Mouse (Mus musculus) forebrain, embryonic 10.5 days (tissue): ENCODE results near the gene Ano8. TPM values are rescaled to one million over a fixed set of nuclear protein-coding genes. Genes with fewer than 3 reads are reported as not detected.

Source experiments
- DNase-seq: peaks from one replicate; pipeline ENCODE4 v3.0.0-alpha.2; 2017; ENCODE audit warnings: low spot score; ENCODE audit errors: extremely low spot score
- H3K27ac ChIP-seq: fragments of 300-500 bp; sonication (generic); 2 replicates; pipeline ENCODE4 v1.5.1; 2016; ENCODE audit warnings: mild to moderate bottlenecking
- H3K27me3 ChIP-seq: fragments of 300-500 bp; sonication (generic); 2 replicates; pipeline ENCODE4 v1.6.1; 2016; ENCODE audit warnings: mild to moderate bottlenecking; ENCODE audit not compliant: poor library complexity, severe bottlenecking
- H3K36me3 ChIP-seq: fragments of 300-500 bp; sonication (generic); replicated peaks from 2 replicates; pipeline ENCODE4 v1.6.1; 2016; ENCODE audit warnings: mild to moderate bottlenecking, moderate library complexity
- H3K4me1 ChIP-seq: fragments of 300-500 bp; sonication (generic); 2 replicates; pipeline ENCODE4 v1.6.1; 2016
- H3K4me3 ChIP-seq: fragments of 300-500 bp; sonication (generic); 2 replicates; pipeline ENCODE4 v1.5.1; 2016; ENCODE audit warnings: mild to moderate bottlenecking, moderate library complexity
- H3K9me3 ChIP-seq: fragments of 300-500 bp; sonication (generic); 2 replicates; pipeline ENCODE4 v1.6.1; 2016; ENCODE audit warnings: mild to moderate bottlenecking, moderate library complexity
- WGBS: fragments of 180-500 bp; shearing (Covaris S2); methylation state at CpG from one replicate; pipeline ENCODE4 v1.1.7; 2016; 5-methylcytosine and 5-hydroxymethylcytosine counted together
- polyA plus RNA-seq: library from polyadenylated mRNA; unstranded; fragments of >200 nt; fragmentation: Nextera tagmentation; extraction: Ambion mirVana; gene quantifications from 2 replicates; pipeline ENCODE4 v1.2.1, GENCODE M21; 2016

Ano8 gene
- polyA plus RNA-seq, 1 experiment from 2014 or later: 1.8 TPM

DNA sequence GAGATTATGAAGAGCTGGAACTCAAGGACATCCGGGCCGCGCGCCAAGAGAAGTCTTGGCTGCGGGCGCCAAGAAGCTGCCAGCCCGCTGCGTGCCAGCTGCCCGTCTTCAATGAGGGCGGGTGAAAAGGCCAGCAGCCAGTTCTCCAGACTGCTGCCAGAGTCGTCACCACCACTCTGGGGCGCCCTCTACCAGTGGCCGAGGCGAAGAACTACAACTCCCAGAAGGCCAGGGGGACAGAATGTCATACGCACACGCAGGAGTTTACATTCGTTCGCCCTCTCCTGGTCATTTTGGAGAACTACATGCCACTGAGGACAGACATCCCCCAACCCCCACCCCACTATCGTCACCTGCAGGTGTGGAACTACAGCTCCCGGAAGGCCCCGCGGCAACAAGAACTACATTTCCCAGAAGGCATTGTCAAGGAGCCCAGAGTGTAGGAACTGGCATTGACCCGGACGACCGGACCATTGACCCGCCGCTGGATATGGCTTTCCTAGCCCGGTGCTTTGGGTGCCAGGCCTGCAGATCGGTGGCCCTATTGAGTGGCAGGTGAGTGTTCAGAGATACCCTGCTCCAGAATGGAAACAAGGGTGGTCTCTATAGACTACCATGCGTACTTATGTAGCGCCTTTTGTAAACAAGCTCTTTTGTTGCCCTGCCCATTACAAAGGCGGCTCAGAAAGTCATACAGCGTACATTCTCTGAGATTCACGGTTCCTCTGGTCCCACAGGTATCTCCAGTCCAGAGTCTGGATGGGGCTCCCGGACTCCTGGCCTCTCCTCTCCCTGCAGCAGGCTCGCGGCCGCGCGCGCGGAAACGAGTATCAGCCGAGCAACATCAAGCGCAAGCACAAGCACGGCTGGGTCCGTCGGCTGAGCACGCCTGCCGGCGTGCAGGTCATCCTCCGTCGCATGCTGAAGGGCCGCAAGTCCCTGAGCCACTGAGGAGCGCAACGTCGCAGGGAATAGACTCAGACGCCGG, 21.0 kb downstream of the Ano8 start, which contains the start of gene Mrpl34:
Mrpl34 (plus strand) TSS at position 447 of the 988 bp plus-strand sequence.
- Histone ChIP-seq H3K36me3 (peaks cover 34% of the 10 kb centered on the region), H3K4me3 (peak within 1 kb of the TSS; percentile 67), H3K27ac (peak within 1 kb of the TSS; percentile 84), H3K9me3 (no peaks in the 10 kb centered on the region), H3K4me1 (peaks cover 54% of the 10 kb centered on the region), H3K27me3 (peaks cover 15% of the 10 kb centered on the region)
- WGBS: 1% methylated on average over 59 of the region's 59 CpGs
- peak; percentile 97 for DNase-seq

DNA sequence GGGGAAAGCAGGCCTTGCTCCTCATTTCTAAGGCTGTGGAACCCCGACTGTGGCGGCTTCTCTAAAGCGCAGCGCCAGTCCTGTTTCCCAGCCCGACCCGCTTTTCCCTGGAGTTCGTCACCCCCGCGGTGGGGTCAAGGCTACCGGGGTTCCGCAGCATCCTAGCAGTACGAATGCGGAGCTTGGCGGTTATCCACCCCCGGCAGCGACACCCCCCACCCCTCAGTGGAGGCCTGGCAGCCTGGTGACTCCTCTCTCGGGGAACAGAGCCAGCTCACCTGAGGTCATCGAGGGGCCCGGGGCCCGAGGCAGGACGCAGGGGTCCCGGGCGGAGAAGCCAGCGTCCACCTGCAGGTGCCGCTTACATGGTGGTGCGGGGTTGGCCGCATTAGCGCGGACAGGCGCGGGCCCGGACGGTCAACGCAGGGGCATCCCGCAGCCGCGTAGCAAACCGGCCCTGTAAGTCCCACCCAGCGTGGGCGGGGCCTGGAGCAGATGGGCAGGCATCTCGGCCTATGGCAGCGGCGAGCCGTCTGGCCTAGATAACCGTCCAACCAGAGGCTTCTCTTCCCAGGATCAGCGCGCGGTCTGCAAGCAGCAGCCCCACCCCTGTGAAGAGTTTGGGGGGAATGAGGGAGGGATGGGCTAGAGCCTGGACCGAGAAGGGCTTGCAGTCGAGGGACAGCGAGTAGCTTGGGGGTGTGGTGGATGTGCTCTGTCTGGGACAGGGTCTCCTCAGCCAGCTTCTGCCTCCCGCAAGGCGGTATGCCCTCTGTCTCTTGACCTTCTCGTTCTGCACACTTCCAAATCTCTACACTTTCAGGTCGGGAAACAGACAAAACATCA, 22.4 kb downstream of the Ano8 start, which contains the start of gene Abhd8:
Abhd8 (minus strand) TSS at position 468 of the 846 bp plus-strand sequence.
- no peaks in the 10 kb centered on the region for H3K9me3 ChIP-seq
- H3K27me3 ChIP-seq: peaks cover 15% of the 10 kb centered on the region
- H3K4me1 ChIP-seq: peaks cover 46% of the 10 kb centered on the region
- DNase-seq: peak; percentile 95
- peak within 1 kb of the TSS; percentile 84 for H3K27ac ChIP-seq
- peak within 1 kb of the TSS; percentile 67 for H3K4me3 ChIP-seq
- under 1% methylated on average over 55 of the region's 55 CpGs for WGBS
- peaks cover 48% of the 10 kb centered on the region for H3K36me3 ChIP-seq

DNA sequence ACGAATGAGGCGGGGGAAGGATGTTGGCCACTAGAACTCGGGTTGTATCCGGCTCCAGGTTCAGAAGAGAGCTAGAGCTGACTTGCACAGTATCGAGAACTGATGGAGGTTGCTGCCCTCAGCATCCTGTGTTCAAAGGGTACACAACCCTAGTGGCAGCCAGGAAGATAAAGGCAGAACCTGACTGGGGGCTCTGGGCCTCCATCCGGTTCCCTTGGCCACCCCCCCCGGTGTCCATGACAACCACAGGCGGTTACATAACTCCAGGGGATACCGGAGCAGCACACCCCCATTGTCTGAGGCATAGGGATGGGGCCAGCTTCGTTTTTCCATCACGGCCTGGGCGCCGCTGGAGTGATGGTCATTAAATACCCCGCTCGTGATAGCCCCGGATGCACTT, 23.0 kb downstream of the Ano8 start:
- H3K27me3 ChIP-seq: peaks cover 15% of the 10 kb centered on the region
- H3K36me3 ChIP-seq: peaks cover 55% of the 10 kb centered on the region
- no peaks in the 10 kb centered on the region for H3K9me3 ChIP-seq
- peaks cover 45% of the 10 kb centered on the region for H3K4me1 ChIP-seq
- WGBS: 10% methylated on average over 16 of the region's 16 CpGs
- no peak for DNase-seq
- peak overlapping the region; percentile 67 for H3K4me3 ChIP-seq
- H3K27ac ChIP-seq: peak overlapping the region; percentile 84

DNA sequence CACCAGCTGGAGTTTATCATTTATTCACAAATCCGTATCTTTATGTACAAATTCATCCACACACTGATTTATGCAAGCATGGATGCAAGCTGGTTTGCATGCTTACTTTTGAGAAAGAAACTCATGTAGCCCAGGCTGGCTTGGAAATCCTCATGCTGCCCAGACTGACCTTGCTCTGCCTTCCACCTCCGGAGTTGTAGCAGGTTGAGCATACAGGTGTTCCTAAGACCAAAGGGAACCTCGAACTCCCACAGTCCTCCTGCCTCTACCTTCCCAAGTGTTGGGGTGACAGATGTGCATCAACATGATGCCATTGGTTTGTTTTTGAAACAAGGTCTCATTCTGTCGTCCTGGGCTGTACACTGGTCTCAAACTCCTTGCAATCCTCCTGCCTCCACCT, 23.6 kb downstream of the Ano8 start:
- Histone ChIP-seq H3K4me1 (peaks cover 47% of the 10 kb centered on the region), H3K9me3 (no peaks in the 10 kb centered on the region), H3K4me3 (peak overlapping the region; percentile 67), H3K27ac (no peak overlapping the region), H3K27me3 (peaks cover 15% of the 10 kb centered on the region), H3K36me3 (peaks cover 58% of the 10 kb centered on the region)
- WGBS: 76% methylated on average over 4 of the region's 4 CpGs
- no peak for DNase-seq

DNA sequence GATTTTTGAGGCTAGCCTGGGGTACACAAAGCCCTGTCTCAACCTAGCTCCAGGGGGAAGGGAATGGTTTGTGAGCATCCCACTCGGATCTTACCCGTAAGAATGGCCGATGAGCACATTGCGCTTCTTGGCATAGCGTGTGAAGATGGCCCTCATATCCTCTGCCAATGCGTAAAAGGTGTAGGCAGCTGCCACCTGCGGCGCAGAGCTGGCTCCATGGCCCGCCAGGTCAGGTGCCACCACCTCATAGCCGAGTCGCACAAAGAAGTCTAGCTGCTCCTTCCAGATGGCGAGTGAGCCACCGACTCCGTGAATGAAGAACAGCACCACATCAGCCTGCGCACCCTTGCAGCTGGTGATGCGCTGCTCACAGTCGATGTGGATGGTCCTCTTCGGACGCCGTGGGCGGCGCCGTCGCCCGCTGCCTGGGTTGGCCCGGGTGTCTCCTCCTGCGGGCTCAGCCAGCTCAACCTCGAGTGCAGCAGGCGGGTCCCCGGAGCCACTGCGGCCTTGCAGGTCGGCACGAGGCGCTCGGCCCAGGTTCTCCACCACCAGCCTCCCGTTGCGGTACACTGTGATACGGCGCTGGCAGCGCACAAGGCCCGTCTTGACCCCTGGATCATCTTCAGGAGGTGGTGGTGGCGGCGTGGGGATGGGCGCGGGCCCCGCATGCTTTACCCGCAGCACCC, 24.5 kb downstream of the Ano8 start:
- peaks cover 52% of the 10 kb centered on the region for H3K4me1 ChIP-seq
- peak overlapping the region; percentile 67; the same call in 1 of the 2 replicates for H3K4me3 ChIP-seq
- peaks cover 63% of the 10 kb centered on the region for H3K36me3 ChIP-seq
- 80% methylated on average over 47 of the region's 47 CpGs for WGBS
- no peaks in the 10 kb centered on the region for H3K9me3 ChIP-seq
- no peak overlapping the region for H3K27ac ChIP-seq
- H3K27me3 ChIP-seq: peaks cover 15% of the 10 kb centered on the region
- DNase-seq: no peak

DNA sequence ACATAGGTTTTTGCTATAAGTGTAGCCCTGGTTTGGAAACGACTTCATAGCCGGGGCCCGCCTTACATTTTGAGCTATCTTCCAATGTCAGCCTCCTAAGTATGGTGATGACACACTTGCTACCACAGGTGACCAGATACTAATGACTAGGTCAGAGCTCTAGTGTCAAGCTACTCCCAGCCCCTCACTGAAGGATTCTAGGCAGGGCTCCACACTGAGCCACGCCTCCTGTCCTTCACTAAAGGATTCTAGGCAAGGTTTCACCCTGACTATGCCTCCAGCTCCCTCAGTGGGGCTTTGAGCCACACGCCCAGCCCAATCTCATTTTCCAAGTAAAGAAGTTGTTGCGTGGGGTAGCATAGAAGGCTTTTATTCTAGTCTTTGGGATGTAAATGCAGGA, 25.0 kb downstream of the Ano8 start:
- WGBS: 93% methylated on average over 6 of the region's 6 CpGs
- peaks cover 49% of the 10 kb centered on the region for H3K4me1 ChIP-seq
- peaks cover 59% of the 10 kb centered on the region for H3K36me3 ChIP-seq

DNA sequence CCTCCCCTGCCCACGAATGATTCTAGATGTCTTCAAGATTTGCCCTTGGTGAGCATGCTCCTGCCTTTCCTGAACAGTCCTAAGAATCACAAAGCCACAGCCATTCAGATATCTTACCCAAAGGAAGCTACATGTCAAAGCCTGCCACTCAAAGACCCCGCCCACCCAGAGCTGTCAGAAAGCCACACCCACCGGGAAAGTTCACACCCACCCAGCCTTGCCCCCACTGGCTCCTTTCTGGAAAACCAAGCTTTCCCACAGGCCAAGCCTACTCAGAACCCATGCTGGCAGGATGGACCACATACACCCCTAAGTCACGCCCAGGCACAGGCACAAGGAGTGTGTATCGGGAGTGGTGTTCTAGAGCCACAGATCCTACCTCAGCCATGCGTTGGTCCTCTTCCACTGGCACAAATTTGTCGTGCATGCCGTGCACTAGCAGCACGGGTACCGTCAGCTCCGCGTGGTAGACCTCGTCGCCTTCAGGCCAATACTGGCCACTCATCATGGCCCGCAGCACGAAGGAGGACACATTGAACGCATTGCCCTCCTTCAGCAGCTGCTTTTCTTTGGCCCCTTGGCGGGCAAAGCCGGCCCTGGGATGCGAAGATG, 28.0 kb downstream of the Ano8 start:
- peaks cover 27% of the 10 kb centered on the region for H3K27me3 ChIP-seq
- peaks cover 25% of the 10 kb centered on the region for H3K4me1 ChIP-seq
- H3K9me3 ChIP-seq: no peaks in the 10 kb centered on the region
- peaks cover 59% of the 10 kb centered on the region for H3K36me3 ChIP-seq
- 85% methylated on average over 20 of the region's 20 CpGs for WGBS
- H3K4me3 ChIP-seq: no peak overlapping the region
- no peak overlapping the region for H3K27ac ChIP-seq
- DNase-seq: no peak

More for the DNA sequence above, 25.0 kb downstream of the Ano8 start:
- no peaks in the 10 kb centered on the region for H3K9me3 ChIP-seq
- DNase-seq: no peak
- H3K4me3 ChIP-seq: peak overlapping the region; percentile 67; the same call in 1 of the 2 replicates
- no peak overlapping the region for H3K27ac ChIP-seq
- peaks cover 21% of the 10 kb centered on the region for H3K27me3 ChIP-seq

DNA sequence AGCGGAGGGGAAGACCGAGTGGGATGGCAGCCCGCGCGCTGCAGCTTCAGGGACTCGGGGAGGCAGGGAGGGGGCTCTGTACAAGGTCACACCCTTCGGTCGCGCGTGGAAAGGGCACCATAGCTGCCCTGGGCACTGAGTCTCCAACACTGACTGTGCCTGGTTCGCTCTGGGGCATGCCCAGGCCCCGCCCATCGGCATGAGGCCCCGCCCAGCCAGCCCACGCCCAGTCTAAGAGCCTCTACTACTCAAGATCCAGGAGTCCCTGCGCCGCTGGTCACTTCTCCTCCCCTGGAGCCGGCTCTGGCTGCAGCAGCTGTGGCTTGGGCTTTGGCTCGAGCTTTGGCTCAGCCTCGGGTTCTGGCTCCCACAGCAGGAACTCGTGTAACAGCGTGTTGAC, 28.9 kb downstream of the Ano8 start:
- Histone ChIP-seq H3K4me3 (no peak overlapping the region), H3K27ac (no peak overlapping the region), H3K27me3 (peaks cover 21% of the 10 kb centered on the region), H3K4me1 (peaks cover 16% of the 10 kb centered on the region), H3K9me3 (no peaks in the 10 kb centered on the region), H3K36me3 (peaks cover 57% of the 10 kb centered on the region)
- DNase-seq: no peak
- 42% methylated on average over 22 of the region's 22 CpGs for WGBS

DNA sequence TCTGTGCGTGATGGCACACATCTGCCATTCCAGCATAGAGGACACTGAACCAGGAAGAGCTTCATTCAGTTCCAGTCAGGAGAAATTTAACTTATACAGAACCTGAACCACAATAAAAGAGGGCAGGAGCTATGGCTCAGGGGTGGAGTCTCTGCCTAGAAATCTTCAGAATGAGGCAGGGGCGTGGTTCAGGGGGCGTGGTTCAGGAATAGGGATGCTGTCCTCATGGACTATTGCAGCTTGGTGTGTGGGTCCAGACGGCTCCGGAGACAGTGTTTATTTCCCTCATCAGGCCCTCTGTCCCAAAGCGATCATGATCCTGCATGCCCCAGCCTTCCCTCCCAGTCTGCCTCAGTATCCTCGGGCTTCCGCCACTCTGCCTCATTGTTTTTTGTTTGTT, 31.1 kb downstream of the Ano8 start:
- DNase-seq: no peak

DNA sequence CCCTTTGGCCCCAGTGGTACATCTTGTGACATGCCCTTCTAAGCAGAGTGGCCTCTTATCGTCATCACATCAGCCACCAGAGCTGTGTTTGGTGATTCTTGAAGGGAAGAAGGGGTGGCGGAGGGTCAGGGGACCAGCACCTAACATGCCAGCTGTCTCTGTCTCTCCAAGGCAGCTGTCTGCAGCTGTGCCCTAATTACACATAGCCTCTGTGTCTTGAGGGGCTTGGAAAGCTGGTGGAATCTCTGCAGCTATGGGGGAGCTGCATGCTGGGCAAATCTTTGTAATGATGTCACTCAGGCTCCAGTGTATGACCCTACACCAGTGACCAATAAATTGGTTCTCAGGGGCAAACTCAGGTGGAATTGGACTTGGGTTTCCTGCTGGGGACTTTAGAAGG, 33.1 kb downstream of the Ano8 start:
- no peaks in the 10 kb centered on the region for H3K9me3 ChIP-seq
- DNase-seq: peak; percentile 7
- no peak overlapping the region for H3K27ac ChIP-seq
- peaks cover 7% of the 10 kb centered on the region for H3K4me1 ChIP-seq
- no peak overlapping the region for H3K4me3 ChIP-seq
- H3K27me3 ChIP-seq: peaks cover 12% of the 10 kb centered on the region; the same call in 1 of the 2 replicates
- 79% methylated on average over 2 of the region's 2 CpGs for WGBS
- H3K36me3 ChIP-seq: peaks cover 15% of the 10 kb centered on the region

More for the DNA sequence above, 31.1 kb downstream of the Ano8 start:
- H3K4me3 ChIP-seq: no peak overlapping the region
- peaks cover 35% of the 10 kb centered on the region for H3K36me3 ChIP-seq
- H3K27me3 ChIP-seq: peaks cover 12% of the 10 kb centered on the region; the same call in 1 of the 2 replicates
- H3K9me3 ChIP-seq: no peaks in the 10 kb centered on the region
- H3K27ac ChIP-seq: no peak overlapping the region
- 87% methylated on average over 8 of the region's 8 CpGs for WGBS
- peaks cover 7% of the 10 kb centered on the region for H3K4me1 ChIP-seq

DNA sequence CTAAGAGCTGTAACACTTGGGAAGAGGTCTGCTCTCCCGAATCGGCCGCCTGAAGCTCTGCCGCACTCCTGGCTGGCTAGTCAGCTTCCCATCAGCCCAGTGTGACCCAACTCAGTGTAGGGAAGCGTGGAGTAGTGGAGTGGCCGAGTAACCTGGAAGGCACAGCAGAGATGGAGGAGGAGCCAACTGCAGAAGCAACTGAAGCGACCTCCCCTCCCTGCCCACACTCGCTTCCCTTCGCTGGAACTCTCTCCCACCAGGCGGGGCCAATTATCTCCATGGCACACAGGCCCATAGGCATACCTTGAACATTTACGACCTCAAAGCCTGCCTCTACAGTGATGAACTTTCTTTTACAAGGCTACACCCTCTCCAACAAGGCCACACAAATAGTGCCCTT, 34.0 kb downstream of the Ano8 start:
- peaks cover 6% of the 10 kb centered on the region for H3K36me3 ChIP-seq
- no peak for DNase-seq
- peaks cover 1% of the 10 kb centered on the region for H3K4me1 ChIP-seq

More for the DNA sequence above, 34.0 kb downstream of the Ano8 start:
- Histone ChIP-seq H3K4me3 (no peak overlapping the region), H3K9me3 (no peaks in the 10 kb centered on the region), H3K27ac (no peak overlapping the region), H3K27me3 (peaks cover 12% of the 10 kb centered on the region; the same call in 1 of the 2 replicates)
- 61% methylated on average over 11 of the region's 11 CpGs for WGBS
